Mouse (Mus musculus): ENCODE results near the gene Cnbp. TPM values are rescaled to one million over a fixed set of nuclear protein-coding genes. Genes with fewer than 3 reads are reported as not detected.

Cnbp gene
- polyA plus RNA-seq (2017; shearing (Covaris generic)) = 1,206 TPM

DNA sequence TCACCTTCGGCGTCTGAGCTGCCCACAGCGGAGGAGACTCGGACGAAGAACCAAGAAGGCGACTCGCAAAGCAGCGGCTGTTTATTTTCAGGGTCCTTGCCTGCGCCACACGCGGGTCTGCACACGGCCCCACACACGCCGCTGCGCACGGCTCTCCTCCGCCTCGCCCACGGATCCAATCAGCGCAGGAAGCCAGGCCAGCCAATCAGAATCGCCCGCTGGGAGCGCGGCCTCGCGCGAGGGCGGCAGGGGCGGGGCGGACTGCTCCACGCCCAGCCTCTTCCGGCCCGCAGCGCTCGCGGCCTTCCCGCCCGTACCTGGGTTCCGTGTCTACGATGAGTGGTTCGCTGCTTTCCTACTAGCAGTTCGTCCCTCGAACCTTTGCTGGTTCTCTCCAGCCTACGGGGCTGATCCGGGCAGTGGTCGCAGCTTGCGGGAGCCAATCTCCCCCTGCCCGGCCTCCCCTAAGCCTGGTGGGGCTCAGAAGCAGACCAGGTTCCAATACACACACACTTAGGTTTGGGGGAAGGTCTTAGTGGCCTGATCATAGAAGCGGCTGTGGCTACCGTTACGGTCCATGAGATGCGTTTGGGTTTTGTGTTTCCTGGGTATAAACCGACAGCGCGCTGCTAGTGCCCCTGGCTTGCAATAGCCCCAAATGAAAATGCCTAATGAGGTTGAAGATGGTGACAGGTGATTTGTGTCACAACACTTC is at the start of gene Cnbp:
Gene Cnbp, minus strand, starts transcription at position 207 of the 715 bp plus-strand sequence.

DNA sequence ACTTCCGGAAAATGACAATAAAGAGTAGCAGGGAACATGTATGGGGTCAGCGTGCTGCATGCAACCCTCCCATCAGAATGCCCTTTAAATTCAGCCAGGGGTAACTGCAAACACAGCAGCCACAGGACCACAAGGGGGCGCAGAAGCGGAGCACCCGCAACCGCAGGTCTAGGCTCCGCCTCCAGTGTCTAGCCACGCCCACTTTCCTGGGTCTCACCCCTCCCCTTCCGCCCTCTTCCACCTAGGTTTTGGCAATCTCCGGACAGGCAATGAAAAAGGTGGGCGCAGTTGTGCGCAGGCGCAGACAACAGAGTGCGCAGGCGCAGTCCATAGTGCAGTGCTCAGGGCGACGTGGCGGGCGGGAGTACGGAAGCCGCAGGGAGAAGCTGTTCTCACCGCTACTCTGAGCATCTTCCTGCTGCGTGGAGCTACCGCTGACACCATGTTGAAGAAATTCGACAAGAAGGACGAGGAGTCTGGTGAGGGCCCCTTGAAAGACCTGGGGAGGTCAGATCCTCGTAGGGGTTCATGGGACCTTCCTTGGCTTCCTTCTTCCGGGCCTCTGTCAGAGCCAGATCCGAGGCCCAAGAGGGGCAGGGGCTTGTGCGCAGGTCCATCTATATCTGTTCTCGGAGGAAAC is 36.8 kb upstream of the Cnbp start, which contains the start of gene Copg1:
Gene Copg1, plus strand, starts transcription at position 221 of the 640 bp plus-strand sequence.

GRCm38 (mm10) chr6:87838551-87839197 is 12.2 kb downstream of the Cnbp start, which contains the start of gene Isy1:
Gene Isy1, minus strand, starts transcription at chr6:87838798.

GRCm38 (mm10) chr6:87835695-87836094 is 15.2 kb downstream of the Cnbp start, which contains the start of gene Gm45140:
Gene Gm45140, minus strand, starts transcription at chr6:87835795.

GRCm38 (mm10) chr6:87811675-87812338 is 39.1 kb downstream of the Cnbp start, which contains the start of gene Rab43:
Gene Rab43, minus strand, starts transcription at chr6:87812164.

Other genes starting within 250 kb of the Cnbp start
- 9.9 TPM for gene Aplf, start 178.9 kb downstream of the Cnbp start, polyA plus RNA-seq (2017; shearing (Covaris generic))
- gene Efcc1, start 120.2 kb downstream of the Cnbp start, polyA plus RNA-seq (2017; shearing (Covaris generic)) = 0.34 TPM
- gene Gp9, start 73.0 kb downstream of the Cnbp start, polyA plus RNA-seq (2017; shearing (Covaris generic)) = not detected
- 34.5 TPM for gene Rab43, start 38.9 kb downstream of the Cnbp start, polyA plus RNA-seq (2017; shearing (Covaris generic))
- 12.3 TPM for gene Gm45140, start 15.3 kb downstream of the Cnbp start, polyA plus RNA-seq (2017; shearing (Covaris generic))
- 72.1 TPM for gene Isy1, start 12.3 kb downstream of the Cnbp start, polyA plus RNA-seq (2017; shearing (Covaris generic))
- 154 TPM for gene Copg1, start 36.7 kb upstream of the Cnbp start, polyA plus RNA-seq (2017; shearing (Covaris generic))
- gene Hmces, start 62.8 kb upstream of the Cnbp start, polyA plus RNA-seq (2017; shearing (Covaris generic)) = 40.3 TPM
- not detected for gene H1fx, start 130.5 kb upstream of the Cnbp start, polyA plus RNA-seq (2017; shearing (Covaris generic))
- gene Rab7, start 194.2 kb upstream of the Cnbp start, polyA plus RNA-seq (2017; shearing (Covaris generic)) = 285 TPM
- gene Rpn1, start 233.4 kb upstream of the Cnbp start, polyA plus RNA-seq (2017; shearing (Covaris generic)) = 213 TPM